Mouse (Mus musculus): ENCODE data around the gene Ebi3.

Ebi3 gene

GRCm38 (mm10) chr17:55958918-55959728 lies 6.7 kb downstream of the Ebi3 start, which contains the start of gene Yju2:
Gene Yju2 (plus strand): TSS chr17:55959099.
- peak; percentile 98 for DNase-seq (ENCODE audit: low read depth)

DNA sequence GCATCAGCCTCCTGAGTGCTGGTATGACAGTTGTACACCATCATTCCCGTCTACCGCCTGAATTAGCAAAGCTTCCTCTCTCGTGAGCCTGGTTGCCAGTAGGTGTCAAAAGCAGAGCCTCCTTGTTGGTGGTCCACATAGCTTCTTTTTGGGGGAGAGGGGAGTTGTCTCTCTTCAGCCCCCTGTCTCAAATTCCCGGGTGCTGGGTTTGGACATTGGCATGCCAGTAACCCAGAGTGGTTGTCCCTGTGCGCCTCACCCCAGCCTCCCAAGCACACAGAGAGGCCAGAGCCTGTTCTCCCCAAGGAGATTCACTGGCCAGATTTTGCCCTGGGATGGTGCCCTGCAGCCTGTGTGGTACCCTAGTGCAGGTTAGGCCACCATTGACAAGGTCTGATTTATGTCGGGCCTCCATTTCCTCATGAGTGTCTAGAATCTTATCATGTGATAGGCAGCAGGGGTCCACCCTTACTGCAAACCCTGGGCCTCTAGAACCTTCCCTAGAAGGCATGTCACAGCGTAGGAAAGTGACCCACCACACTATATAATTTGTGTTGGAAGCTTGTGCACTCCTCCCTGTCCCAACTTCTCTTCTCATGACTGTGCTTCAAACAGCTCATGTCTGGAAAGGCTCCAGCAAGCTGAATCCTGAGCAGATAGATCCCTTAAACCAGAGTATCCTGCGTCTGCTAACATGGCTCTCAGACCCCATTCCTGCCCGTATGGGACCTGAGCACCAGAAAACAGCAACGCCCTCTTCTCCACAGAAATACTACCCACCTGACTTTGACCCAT lies 7.7 kb downstream of the Ebi3 start:
- no peak for DNase-seq (ENCODE audit: low read depth)

DNA sequence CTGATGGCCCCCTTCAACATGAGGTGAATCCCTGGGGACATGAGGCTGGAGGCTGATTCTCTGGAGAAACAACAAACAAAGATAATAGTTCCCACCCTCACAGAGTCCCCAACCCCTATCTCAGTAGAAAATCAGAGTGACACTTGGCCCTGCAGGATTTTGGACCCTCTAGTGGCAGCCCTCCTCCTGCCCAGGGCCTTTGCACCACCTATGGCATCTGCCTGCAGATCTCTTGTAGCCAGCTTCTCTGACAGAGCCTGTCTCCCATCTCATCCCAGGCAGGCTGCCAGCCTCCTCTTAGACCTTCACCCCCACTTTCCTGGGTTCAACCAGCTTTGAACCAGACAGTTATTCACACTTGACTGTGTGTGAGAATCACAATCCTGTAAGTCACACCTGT lies 8.4 kb downstream of the Ebi3 start:
- no peak for DNase-seq (ENCODE audit: low read depth)

- no peak for DNase-seq (ENCODE audit: low read depth)
Observed at GRCm38 (mm10) chr17:55961631-55962030, 9.2 kb downstream of the Ebi3 start.

- no peak for DNase-seq (ENCODE audit: low read depth)
Observed at GRCm38 (mm10) chr17:55963171-55963570, 10.7 kb downstream of the Ebi3 start.

DNA sequence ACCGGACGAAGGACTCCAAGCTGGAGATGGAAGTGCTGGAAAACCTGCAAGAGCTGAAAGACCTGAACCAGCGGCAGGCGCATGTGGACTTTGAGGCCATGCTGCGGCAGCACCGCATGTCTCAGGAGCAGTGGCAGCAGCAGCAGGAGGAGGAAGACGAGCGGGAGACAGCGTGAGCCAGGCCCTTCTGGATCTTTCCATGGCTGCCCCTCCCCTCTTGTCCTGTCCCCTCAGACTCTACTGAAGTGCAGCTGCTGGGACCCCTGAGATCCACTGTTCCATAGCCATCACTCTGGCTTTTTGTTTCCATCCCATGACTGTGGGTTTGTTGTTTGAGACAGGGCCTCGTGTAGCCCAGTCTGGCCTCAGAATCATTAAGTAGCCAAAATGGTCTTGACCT lies 12.1 kb downstream of the Ebi3 start:
- no peak for DNase-seq (ENCODE audit: low read depth)

GRCm38 (mm10) chr17:55964996-55965395 lies 12.6 kb downstream of the Ebi3 start:
- DNase-seq (ENCODE audit: low read depth) = no peak

GRCm38 (mm10) chr17:55967186-55967585 lies 14.7 kb downstream of the Ebi3 start:
- DNase-seq (ENCODE audit: low read depth) = no peak

- DNase-seq (ENCODE audit: low read depth) = no peak
Observed at GRCm38 (mm10) chr17:55968210-55968609, 15.8 kb downstream of the Ebi3 start.

DNA sequence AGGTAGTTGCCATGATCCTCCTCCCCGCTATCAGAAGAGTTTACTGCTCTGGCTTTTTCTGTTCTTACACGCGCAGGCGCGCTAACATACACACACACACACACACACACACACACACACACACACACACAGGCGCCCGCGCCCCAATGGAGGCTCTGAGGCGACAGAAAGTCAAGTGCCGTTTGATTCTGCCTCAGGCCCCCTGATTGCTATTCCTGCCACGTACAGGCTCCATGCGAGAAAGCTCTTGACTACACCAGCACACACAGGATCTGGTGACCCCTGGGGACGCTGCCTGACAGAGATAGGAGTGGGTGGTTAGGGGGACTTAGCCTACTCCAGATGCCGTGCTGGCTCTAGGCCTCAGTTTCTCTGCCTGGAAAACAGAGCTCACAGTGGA lies 17.1 kb downstream of the Ebi3 start:
- no peak for DNase-seq (ENCODE audit: low read depth)

DNA sequence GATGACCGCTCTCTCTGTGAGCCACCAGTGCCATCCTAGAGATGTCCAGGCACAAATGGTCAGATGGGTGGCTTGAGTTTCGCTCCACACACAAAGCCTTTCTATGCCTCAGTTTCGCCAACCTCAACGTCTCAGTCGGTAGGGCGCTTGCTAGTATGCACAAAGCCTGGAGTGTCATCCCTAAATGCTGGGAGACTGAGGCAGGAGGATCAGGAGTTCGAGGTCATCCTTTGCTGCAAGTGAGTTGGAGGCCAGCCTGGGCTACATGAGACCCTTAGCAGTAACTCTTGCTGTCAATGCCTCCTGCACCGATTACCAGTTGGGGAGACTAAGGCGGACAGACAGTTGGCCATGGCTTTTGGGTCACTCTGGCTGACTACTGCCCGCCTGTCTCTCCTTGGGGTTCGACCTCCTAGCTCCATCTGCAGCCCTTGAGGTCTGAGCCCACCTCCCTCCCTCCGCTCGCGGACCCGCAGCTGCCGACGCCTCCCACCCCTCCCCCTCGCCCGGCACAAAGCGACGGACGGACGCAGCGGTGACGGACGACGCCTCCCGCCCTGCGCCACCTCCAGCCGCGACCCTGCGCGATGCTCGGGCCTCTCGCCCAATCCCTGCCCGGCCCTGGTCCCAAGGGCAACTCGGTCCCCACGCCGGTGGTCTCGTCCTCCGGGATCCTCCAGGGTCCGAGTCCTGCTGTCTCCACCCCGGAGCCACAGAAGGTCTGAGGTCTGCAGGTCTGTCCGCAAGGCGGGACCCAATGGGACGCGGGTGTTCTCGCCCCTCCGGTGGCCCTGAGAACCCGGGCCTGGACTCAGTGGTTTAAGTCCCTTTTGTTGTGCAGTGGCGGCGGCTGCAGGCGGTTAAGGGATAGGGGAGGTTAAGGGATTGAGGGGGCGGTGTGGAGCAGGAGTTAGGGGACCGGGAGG lies 17.8 kb downstream of the Ebi3 start, which contains the start of gene Shd:
Gene Shd, plus strand, starts transcription at position 502 of the 926 bp plus-strand sequence.
- DNase-seq (ENCODE audit: low read depth) = no peak

DNA sequence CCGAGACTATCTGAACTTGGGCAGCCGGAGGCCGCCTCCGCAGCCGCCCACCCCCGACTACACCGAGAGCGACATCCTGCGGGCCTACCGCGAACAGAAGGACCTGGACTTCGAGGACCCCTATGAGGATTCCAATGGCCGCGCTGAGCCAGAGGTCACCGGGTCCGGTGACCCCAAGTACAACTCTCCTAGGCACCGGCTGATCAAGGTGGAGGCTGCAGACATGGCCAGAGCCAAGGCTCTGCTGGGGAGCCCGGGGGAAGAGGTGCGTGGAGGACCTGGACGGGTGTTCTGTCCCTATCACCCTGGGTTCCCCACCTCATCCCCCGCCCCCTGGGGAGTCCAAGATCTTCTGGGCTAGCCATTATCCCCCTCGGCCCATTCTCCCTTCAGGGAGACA lies 19.0 kb downstream of the Ebi3 start:
- no peak for DNase-seq (ENCODE audit: low read depth)

GRCm38 (mm10) chr17:55976255-55976862 lies 23.9 kb downstream of the Ebi3 start:
- peak; percentile 84 for DNase-seq (ENCODE audit: low read depth)

DNA sequence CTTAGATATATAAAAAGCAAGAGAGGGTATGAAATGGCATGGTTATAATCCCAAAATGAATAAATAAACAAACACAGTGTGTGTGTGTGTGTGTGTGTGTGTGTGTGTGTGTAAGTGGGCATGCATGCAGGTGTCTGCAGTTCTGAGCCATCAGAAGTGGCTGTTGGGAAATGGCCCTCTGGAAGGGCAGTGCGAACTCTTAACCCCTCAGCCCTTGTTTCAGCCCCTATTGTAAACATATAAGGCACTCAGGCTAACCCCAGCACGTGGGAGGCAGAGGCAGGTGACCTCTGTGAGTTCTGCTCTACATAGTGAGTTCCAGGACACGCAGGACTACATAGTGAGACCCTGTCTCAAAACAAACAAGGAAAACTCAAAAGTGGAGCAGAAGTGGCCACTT lies 24.9 kb downstream of the Ebi3 start:
- DNase-seq (ENCODE audit: low read depth) = no peak

DNA sequence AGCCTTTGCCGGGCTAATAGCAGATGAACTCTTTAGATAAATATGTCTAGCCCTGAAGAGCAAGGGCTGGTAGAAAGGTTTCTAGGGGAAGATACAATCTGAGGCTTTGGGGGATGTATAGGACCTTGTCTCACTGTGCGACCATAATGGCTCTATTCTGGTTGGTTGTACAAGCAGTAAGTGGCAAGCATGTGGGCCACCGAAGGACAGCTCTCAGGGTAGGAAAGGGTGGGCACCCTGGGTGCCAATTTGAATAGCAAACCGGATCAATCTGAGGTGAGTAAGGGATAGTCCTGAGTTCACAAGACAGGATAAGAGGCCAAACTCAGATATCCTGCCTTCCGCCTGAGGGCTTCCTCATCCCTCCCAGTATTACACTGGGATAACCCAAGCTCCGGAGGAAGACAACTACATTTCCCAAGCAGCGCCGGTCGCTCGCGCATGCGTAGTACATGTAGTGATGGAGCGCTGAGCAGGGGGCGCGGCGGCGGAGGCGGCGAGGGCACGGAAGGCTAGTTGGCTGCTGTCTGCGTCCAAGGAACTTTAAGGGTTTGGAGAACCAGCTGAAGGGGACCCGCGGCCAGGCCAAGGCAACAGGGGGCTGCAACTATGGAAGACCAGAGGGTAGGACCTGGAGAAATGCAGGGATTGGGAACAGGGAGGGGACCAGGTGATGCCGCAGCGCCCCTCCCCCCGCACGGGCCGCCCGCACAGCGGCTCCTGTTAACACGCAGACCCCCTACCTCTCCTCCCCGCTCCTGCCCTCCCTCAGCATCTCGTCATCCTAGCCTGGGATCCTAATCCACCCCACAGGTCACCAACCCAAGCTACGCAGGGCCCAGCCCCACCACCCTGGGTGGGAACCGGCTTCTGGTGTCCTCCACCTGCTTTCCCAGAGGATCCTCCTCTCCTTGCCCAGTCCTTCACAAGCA lies 33.9 kb downstream of the Ebi3 start, which contains the start of gene Fsd1:
Gene Fsd1, plus strand, starts transcription at position 480 of the 932 bp plus-strand sequence.
- DNase-seq (ENCODE audit: low read depth) = peak; percentile 25

DNA sequence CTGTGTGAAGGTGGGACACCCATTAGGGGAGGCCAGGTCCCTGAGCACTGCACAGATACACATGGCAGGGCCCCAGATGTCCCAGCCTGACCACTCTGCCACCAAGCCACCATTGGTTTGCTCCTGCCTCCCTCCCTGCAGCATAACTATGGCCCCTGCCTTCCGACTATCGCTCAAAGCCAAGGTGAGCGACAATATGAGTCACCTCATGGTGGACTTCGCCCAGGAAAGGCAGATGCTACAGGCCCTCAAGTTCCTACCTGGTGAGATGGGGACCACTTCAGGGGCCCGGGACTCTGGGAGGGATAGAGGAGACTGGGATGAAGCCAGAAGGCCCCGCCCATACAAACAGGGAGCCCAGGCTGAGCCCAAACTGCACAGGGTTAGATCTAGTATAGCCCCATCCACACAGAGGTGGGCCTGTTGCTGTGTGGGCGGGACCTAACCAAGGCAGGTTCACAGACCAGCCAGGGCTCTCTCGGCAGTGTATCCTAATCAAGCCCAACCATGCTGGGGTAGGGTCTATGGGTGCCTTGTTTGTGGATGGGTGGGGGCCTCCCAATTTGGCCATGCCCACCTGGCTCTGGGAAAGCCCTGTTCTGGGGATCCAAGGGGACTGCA lies 37.9 kb downstream of the Ebi3 start:
- no peak for DNase-seq (ENCODE audit: low read depth)

DNA sequence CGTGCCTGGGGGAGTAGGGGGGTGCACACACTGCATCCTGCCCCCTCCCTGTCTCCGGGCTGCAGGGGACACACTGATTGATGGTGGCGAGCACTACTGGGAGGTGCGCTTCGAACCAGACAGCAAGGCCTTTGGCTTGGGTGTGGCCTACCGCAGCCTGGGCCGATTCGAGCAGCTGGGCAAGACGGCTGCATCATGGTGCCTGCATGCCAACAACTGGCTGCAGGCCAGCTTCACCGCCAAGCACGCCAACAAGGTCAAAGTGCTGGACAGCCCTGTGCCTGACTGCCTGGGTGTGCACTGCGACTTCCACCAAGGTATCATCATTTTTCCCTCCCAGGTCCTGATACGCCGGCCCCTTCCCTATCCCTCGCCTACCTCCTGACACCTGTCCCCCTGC lies 43.6 kb downstream of the Ebi3 start:
- DNase-seq (ENCODE audit: low read depth) = no peak

DNA sequence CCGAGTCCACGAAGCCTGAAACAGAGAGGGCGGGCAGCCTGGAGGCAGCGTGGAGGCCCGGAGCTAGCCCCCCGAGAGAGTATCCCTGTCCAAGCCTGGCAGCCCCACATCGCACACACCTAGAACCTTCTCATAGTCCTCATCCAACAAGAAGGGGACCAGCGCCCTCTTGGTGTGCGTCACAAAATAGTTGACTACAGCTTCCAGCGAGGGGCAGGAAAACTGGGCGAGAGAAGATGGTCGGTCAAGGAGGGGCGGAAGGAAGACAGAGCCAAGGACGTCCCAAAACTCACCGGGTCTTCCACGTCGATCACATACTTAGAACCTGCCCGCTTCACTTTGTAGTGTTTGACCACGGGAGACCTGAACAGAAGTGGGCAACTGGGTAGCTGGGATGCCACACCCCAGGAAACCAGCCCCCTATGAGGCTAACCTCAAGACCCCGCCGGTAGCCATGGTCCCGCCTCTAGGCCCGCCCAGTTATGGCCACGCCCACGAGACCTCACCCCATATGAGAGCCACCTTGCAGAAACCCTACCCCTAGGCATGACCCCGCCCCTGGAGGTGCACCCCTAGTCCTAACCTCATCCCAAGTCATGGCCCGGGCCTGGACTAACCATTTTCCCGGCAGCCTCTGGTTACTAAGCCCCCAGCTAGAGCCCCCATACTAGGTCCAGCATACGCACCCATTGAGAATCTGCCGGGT lies 47.5 kb downstream of the Ebi3 start:
- DNase-seq (ENCODE audit: low read depth) = no peak

DNA sequence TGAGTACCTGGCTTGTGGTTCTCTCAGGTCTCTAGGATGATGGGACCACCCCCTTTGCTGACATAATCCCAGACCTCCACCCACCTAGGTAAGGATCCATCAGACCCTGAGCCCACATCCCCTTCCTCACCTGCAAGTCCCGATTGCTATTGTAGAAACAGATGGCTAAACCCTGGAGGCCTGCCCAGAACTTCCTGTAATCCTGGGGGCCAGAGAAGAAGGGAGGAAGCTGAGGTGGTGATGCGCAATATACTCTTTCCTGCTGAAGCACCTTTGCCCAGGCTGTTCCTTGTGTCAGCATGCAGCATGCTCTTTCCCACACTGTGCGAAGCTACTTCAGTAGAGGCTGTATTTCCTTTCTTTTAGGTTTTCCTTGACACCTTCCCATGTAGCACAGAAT lies 50.6 kb downstream of the Ebi3 start:
- DNase-seq (ENCODE audit: low read depth) = no peak
